Mouse (Mus musculus) CH12.LX (cell line): ENCODE data around the gene Prss32. TPM values are rescaled to one million over a fixed set of nuclear protein-coding genes. Genes with fewer than 3 reads are reported as not detected.

Experiments
- DNase-seq: peaks from one replicate; pipeline ENCODE4 v3.0.0-alpha.2; 2013; ENCODE audit errors: extremely low read depth
- H3K27ac ChIP-seq: 2 replicates; pipeline ENCODE4 v1.5.1; 2012; ENCODE audit warnings: low read depth, mild to moderate bottlenecking, control low read depth, moderate library complexity; ENCODE audit not compliant: insufficient read depth
- H3K27me3 ChIP-seq: replicated peaks from 2 replicates; pipeline ENCODE3; 2012; ENCODE audit warnings: inconsistent platforms
- H3K36me3 ChIP-seq, 2 experiments: replicated peaks in 1 of 2; 2 replicates each; pipeline versions ENCODE3 to v1.6.1; 2012; ENCODE audit warnings: inconsistent platforms in 1 of 2, low read length in 1 of 2, mild to moderate bottlenecking in 1 of 2, mixed read lengths in 1 of 2, moderate library complexity in 1 of 2; ENCODE audit not compliant: control insufficient read depth in 1 of 2, insufficient read depth in 1 of 2
- H3K4me1 ChIP-seq, 2 experiments: 2 replicates each; pipeline ENCODE4 v1.6.1; 2012; ENCODE audit warnings: inconsistent platforms in 1 of 2, moderate library complexity in 1 of 2; ENCODE audit not compliant: insufficient read depth in 2 of 2, control insufficient read depth in 1 of 2
- H3K4me2 ChIP-seq: 2 replicates; pipeline ENCODE4 v1.6.1; 2012; ENCODE audit warnings: low read depth, mild to moderate bottlenecking, control low read depth; ENCODE audit not compliant: poor library complexity, insufficient read depth, severe bottlenecking
- H3K4me3 ChIP-seq, 3 experiments: fragments of 150-350 bp in 1 of 3; sonication (generic) in 1 of 3; replicated peaks in 1 of 3; 2 replicates each; pipeline versions ENCODE3 to v1.5.1; 2011 to 2012; ENCODE audit warnings: low read depth in 2 of 3, low read length in 2 of 3, mild to moderate bottlenecking in 2 of 3, moderate library complexity in 2 of 3, control low read depth in 1 of 3, improper control_type of control experiment in 1 of 3, inconsistent platforms in 1 of 3, mixed read lengths in 1 of 3; ENCODE audit not compliant: poor library complexity in 1 of 3
- H3K79me2 ChIP-seq: replicated peaks from 2 replicates; pipeline ENCODE4 v1.6.1; 2012; ENCODE audit warnings: mild to moderate bottlenecking, moderate library complexity; ENCODE audit not compliant: control insufficient read depth, poor library complexity, insufficient read depth, severe bottlenecking; ENCODE audit errors: extremely low read depth
- H3K9ac ChIP-seq: 2 replicates; pipeline ENCODE4 v1.6.1; 2012; ENCODE audit warnings: low read depth, mild to moderate bottlenecking, control low read depth, moderate library complexity; ENCODE audit not compliant: insufficient read depth
- H3K9me3 ChIP-seq: replicated peaks from 2 replicates; pipeline ENCODE3; 2012; ENCODE audit warnings: low read length, inconsistent platforms, mixed read lengths
- CHD2 ChIP-seq: IDR thresholded peaks from 2 replicates; pipeline ENCODE4 v1.6.1; 2011; ENCODE audit warnings: low read length, improper control_type of control experiment
- CTCF ChIP-seq, 2 experiments: IDR thresholded peaks in 1 of 2; conservative IDR thresholded peaks in 1 of 2; 2 replicates each; pipeline ENCODE4 v1.5.1; 2011 to 2012; ENCODE audit warnings: low read depth in 2 of 2, low read length in 2 of 2, improper control_type of control experiment in 1 of 2, inconsistent platforms in 1 of 2, mild to moderate bottlenecking in 1 of 2, moderate library complexity in 1 of 2
- E2F4 ChIP-seq: IDR thresholded peaks from 2 replicates; pipeline ENCODE4 v1.6.1; 2011; ENCODE audit warnings: low read depth, low read length, improper control_type of control experiment; ENCODE audit not compliant: insufficient replicate concordance
- ELF1 ChIP-seq: IDR thresholded peaks from 2 replicates; pipeline ENCODE4 v1.6.1; 2014; ENCODE audit warnings: low read depth, mild to moderate bottlenecking, inconsistent platforms, low read length, improper control_type of control experiment
- HCFC1 ChIP-seq: IDR thresholded peaks from 2 replicates; pipeline ENCODE4 v1.6.1; 2012; ENCODE audit warnings: low read depth, mild to moderate bottlenecking, inconsistent platforms, low read length, improper control_type of control experiment
- KAT2A ChIP-seq: IDR thresholded peaks from 2 replicates; pipeline ENCODE4 v1.6.1; 2012; ENCODE audit warnings: low read length, improper control_type of control experiment, inconsistent platforms; ENCODE audit not compliant: insufficient replicate concordance
- MAFK ChIP-seq: IDR thresholded peaks from 2 replicates; pipeline ENCODE4 v1.6.1; 2011; ENCODE audit warnings: low read length, improper control_type of control experiment; ENCODE audit not compliant: insufficient replicate concordance
- MAZ ChIP-seq: IDR thresholded peaks from 2 replicates; pipeline ENCODE4 v1.6.1; 2012; ENCODE audit warnings: low read depth, mild to moderate bottlenecking, inconsistent platforms, low read length, improper control_type of control experiment, moderate library complexity
- MEF2A ChIP-seq: IDR thresholded peaks from 2 replicates; pipeline ENCODE4 v1.6.1; 2014; ENCODE audit warnings: low read depth, mild to moderate bottlenecking, inconsistent platforms, low read length, improper control_type of control experiment, borderline replicate concordance
- MXI1 ChIP-seq: IDR thresholded peaks from 2 replicates; pipeline ENCODE4 v1.6.1; 2011; ENCODE audit warnings: mild to moderate bottlenecking, low read depth, low read length, improper control_type of control experiment
- NELFE ChIP-seq: IDR thresholded peaks from 2 replicates; pipeline ENCODE4 v1.6.1; 2011; ENCODE audit warnings: low read depth, low read length, improper control_type of control experiment
- NRF1 ChIP-seq: IDR thresholded peaks from 2 replicates; pipeline ENCODE4 v1.6.1; 2014; ENCODE audit warnings: low read depth, mild to moderate bottlenecking, inconsistent platforms, low read length, improper control_type of control experiment, moderate library complexity
- PAX5 ChIP-seq: IDR thresholded peaks from 2 replicates; pipeline ENCODE4 v1.6.1; 2012; ENCODE audit warnings: low read length, inconsistent platforms, mixed read lengths
- POLR2A ChIP-seq: IDR thresholded peaks from 2 replicates; pipeline ENCODE4 v1.6.1; 2011; ENCODE audit warnings: low read depth, mild to moderate bottlenecking, improper control_type of control experiment, low read length
- POLR2AphosphoS2 ChIP-seq: IDR thresholded peaks from 2 replicates; pipeline ENCODE4 v1.6.1; 2011; ENCODE audit warnings: low read depth, low read length, improper control_type of control experiment
- RAD21 ChIP-seq: IDR thresholded peaks from 2 replicates; pipeline ENCODE4 v1.6.1; 2011; ENCODE audit warnings: low read depth, mild to moderate bottlenecking, low read length, improper control_type of control experiment, moderate library complexity
- SIN3A ChIP-seq: IDR thresholded peaks from 2 replicates; pipeline ENCODE4 v1.6.1; 2012; ENCODE audit warnings: low read length, improper control_type of control experiment, inconsistent platforms
- SMC3 ChIP-seq: IDR thresholded peaks from 2 replicates; pipeline ENCODE4 v1.6.1; 2011; ENCODE audit warnings: low read depth, low read length, improper control_type of control experiment
- TBP ChIP-seq: conservative IDR thresholded peaks from 2 replicates; pipeline ENCODE4 v1.6.1; 2011; ENCODE audit warnings: low read depth, low read length, improper control_type of control experiment
- TCF12 ChIP-seq: IDR thresholded peaks from 2 replicates; pipeline ENCODE4 v1.6.1; 2014; ENCODE audit warnings: low read depth, mild to moderate bottlenecking, inconsistent platforms, low read length, improper control_type of control experiment
- ZC3H11A ChIP-seq: IDR thresholded peaks from 2 replicates; pipeline ENCODE4 v1.6.1; 2012; ENCODE audit warnings: low read depth, mild to moderate bottlenecking, inconsistent platforms, low read length, improper control_type of control experiment
- ZMIZ1 ChIP-seq: IDR thresholded peaks from 2 replicates; pipeline ENCODE4 v1.6.1; 2012; ENCODE audit warnings: low read depth, mild to moderate bottlenecking, inconsistent platforms, low read length, improper control_type of control experiment
- dilution Hi-C: fragments of 300-500 bp; cut with MboI; formaldehyde crosslinking; loops from 2 replicates; pipeline ENCODE4 v1.14.3; 2020; ENCODE audit warnings: low sequenced_read_pairs; ENCODE audit not compliant: extremely low pct_unique_long_range_greater_than_20kb, extremely low pct_ligation_motif_present
- in situ Hi-C: fragments of 300-500 bp; cut with MboI; formaldehyde crosslinking; loops from 3 replicates; pipeline ENCODE4 v1.14.3; 2019; ENCODE audit warnings: low sequenced_read_pairs, low pct_ligation_motif_present, low pct_unique_long_range_greater_than_20kb, mixed read lengths
- polyA plus RNA-seq: library from polyadenylated mRNA; unstranded; fragments of >175 nt; gene quantifications from 2 replicates; pipeline ENCODE4 v1.2.1, GENCODE M21; 2012; ENCODE audit warnings: low read depth; ENCODE audit not compliant: insufficient read length
- total RNA-seq, 2 experiments: library from RNA; depleted of rRNA; stranded (reverse); fragments of 300-350 nt in 1 of 2; fragments of >200 nt in 1 of 2; gene quantifications; 2 replicates each; pipeline ENCODE4 v1.2.3; 2012 to 2014

Gene Prss32
- total and polyA plus RNA-seq, 3 experiments, result not detected

- DNase-seq, result peak; percentile 92
- H3K36me3 ChIP-seq, result peaks cover 19 to 32% of the 10 kb centered on the region in 2 experiments
- no peaks in the 10 kb centered on the region for H3K27me3 ChIP-seq
- dilution Hi-C loops, result no loop called here
- peak within 1 kb of the TSS; percentile 84 for H3K4me2 ChIP-seq
- no peaks in the 10 kb centered on the region for H3K9me3 ChIP-seq
- in situ Hi-C loops, result no loop called here
- H3K27ac ChIP-seq, result peak within 1 kb of the TSS; percentile 95
- H3K4me3 ChIP-seq, result peak within 1 kb of the TSS; percentile 81 to 87 (median 82)
- TF ChIP-seq KAT2A, result 0 out of 2 replicates have a peak, but pooled peaks have one; percentile 51
- TF ChIP-seq POLR2A, result peak; percentile 78
- peak; percentile 39 for TF ChIP-seq NELFE
- TF ChIP-seq RAD21, result peak; percentile 39
- peak; percentile 77 for TF ChIP-seq NRF1
- TF ChIP-seq TBP, result peak; percentile 84
- peak; percentile 27; the same call in 1 of the 2 replicates for TF ChIP-seq MXI1
- peak; percentile 61 for TF ChIP-seq TCF12
- TF ChIP-seq MEF2A, result peak; percentile 34; the same call in 1 of the 2 replicates
- TF ChIP-seq ELF1, result peak; percentile 86
- no peak; the same call in 1 of the 2 replicates for TF ChIP-seq POLR2AphosphoS2
- peak; percentile 74 for TF ChIP-seq HCFC1
- peak; percentile 94 for TF ChIP-seq ZC3H11A
- no peak for TF ChIP-seq E2F4
- 0 out of 2 replicates have a peak, but pooled peaks have one; percentile 38 for TF ChIP-seq ZMIZ1
- peak; percentile 66 to 69 for TF ChIP-seq CTCF (conservative IDR thresholded peaks at IDR 0.05 in 1 of 2, IDR thresholded peaks at IDR 0.05 in 1 of 2; ENCODE audit: low read depth in 2 of 2, low read length in 2 of 2)
- TF ChIP-seq MAFK, result no peak
- no peak; the same call in 1 of the 2 replicates for TF ChIP-seq SIN3A
- no peak for TF ChIP-seq CHD2
- no peak for TF ChIP-seq PAX5
- TF ChIP-seq SMC3, result peak; percentile 54
- TF ChIP-seq MAZ, result no peak; the same call in 1 of the 2 replicates
- TF ChIP-seq, all 38 proteins: peak for 15
- peak within 1 kb of the TSS; percentile 98 for H3K9ac ChIP-seq
- H3K4me1 ChIP-seq, result peaks cover 2 to 32% of the 10 kb centered on the region in 2 experiments; a peak in 3 of 4 replicates
- H3K79me2 ChIP-seq, result peaks cover 20% of the 10 kb centered on the region
These were observed 14.5 kb upstream of the Prss32 start, which contains the start of gene Elob for GRCm38 (mm10) chr17:23829064-23829619. TSS of gene Elob (minus strand) at chr17:23829136.
